Mouse (Mus musculus) left cerebral cortex, adult 9 months (tissue): ENCODE measurements at regions not wholly inside any gene's neighbourhood (a gene's known extent, or its start where the extent isn't known, plus 50 kb on each side); places are given as distances from the start of the nearest gene placed in this dataset.

Source experiments
- DNase-seq, 2 experiments: peaks; one replicate each; pipeline ENCODE4 v3.0.0; 2022; ENCODE audit warnings: low spot score in 2 of 2

DNA sequence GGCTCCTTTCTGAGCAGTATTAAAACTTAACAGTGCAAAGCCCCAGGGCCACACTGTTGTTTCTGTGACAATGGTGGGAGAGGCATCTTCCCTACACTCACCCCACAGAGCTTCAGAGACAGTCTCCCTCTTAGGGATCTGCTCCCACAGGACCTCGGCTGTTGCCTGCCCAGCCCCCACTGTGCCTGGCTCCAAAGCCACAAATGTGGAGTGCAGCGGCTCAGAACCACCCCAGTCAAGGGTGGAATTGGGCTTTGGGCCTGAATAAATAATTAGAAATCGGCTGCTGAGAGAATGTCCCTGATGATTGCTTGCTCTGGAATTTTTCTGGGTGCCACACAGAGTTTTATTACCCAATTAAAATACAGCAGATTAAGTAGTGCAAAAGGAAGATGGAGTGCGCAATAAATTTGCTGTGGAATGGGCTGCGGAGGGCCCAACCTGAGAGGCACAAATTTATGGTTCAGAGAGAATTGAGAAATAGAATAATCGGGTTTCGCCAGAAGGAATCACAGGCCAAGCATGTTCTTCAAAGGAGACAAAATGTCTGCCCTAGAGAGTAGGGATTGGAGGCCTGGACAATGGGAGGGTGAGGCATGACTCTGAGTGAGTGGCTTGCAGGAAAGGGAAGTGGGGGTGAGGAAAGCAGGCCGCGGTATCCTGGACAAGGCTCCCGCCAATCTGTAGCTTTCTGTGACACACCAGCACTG is 56.4 kb downstream of the Cd24a start:
- no peak for DNase-seq

DNA sequence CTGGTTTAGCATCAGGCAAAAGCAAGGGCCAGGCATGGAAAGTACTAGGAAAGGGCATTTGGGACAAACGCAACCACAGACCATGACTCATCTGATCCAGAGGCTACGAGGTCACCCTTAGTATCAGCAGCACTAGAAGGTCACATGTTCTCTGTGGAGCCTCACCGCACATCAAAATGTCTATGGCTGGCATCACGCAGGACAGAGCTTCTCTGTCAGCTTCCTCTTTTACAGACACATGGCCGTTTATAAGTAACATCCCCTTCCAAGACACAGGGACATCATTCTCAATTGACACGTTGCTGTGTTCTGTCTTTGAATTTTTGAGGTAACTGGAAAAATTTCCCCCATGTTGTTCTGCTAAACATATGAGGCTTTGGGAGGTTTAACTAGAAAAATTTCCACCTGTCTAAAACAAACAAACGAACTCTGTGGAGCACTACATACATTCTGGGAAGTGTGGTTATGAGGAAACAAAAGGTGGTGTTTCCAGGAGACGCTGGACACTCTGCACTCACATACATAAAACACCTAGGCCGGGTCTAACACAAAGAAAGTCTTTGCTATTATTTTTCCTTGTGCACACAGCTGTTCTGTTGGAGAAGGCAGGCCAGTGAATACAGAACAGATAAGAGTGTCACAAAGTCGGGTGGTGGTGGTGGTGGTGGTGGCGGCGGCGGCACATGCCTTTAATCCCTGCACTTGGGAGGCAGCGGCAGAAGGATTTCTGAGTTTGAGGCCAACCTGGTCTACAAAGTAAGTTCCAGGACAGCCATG is 63.3 kb downstream of the Cd24a start:
- DNase-seq = no peak

DNA sequence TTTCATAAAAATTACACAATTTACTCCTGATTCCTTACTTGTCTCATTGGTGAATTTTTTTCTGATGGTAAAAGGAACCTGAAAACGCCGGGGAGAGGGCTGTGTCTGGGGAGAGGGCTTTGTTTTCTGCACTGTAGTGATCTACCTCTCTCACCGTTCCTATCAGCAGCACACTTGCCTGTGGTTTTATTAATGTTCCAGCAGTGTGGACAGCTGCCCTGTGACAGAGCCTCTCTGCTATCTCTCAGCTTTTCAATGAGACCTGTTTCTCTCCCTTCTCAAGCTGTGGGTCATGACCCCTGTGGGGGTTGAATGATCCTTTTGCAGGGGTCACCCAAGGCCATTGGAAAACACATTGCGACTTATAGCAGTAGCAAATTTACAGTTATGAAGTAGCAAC is 68.2 kb downstream of the Cd24a start:
- DNase-seq = no peak

DNA sequence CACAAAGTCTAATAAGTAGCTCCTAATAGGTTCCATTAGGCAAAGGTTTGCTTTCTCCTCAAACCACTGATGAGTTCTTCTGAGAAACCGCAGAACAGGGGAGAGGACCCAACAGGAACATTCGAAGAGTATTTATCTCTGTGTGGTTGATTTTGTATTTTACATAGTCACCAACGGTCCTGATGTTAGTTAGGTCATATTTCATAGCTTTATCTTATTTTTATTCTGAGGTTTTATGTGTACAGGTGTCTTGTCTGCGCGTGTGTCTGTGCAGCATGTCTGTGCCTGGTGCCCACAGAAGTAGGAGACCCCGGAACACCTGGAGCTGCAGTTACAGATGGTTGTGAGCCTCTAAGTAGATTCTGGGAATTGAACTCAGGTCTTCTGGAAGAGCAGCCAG is 68.9 kb downstream of the Cd24a start:
- DNase-seq = no peak

DNA sequence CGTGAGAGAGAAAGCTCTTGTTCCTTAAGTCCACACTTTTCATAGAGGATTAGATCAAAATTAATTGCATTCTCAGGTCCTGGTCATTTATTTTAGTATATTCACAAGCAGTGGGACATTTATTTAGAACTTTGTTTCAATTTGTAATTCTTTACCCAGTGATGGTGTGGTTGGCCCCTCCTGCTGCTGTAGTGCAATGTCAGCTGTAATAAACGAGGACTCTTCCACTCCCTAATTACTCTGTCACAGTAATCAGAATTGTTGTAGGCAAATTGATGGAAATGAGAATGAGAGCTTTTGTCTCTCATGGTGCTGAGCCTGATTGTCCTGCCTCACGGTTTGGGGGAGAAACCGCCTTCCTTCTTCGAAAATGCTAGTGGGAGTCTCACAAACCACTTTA is 70.1 kb downstream of the Cd24a start:
- DNase-seq = no peak

DNA sequence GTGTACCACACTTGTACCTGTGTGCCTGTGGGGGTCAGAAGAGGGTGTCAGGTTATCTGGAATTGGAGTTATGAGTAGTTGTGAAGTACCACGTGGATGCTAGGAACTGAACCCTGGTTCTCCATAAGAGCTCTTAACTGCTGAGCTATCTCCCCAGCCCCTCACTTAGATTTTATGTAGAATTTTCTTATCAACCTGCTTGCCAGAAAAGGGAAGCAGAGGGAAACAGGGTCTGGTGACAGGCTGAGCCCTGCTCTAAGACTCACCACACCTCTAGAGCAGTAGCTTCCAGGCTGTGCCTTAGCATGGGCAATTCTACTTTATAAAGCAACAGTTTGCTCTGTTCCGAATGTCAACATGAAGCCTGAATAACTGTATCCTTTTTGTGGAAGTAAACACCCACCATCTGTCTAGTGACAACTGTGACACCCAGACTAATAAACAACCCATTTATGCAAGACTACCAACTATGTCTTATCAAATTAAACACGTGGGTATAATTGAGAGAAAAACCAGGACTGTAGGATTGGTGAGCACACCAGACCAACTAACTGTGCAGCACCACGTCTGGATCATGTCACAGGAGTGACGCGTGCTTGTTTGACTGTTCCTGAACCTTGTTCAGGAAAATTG is 70.8 kb downstream of the Cd24a start:
- no peak for DNase-seq

DNA sequence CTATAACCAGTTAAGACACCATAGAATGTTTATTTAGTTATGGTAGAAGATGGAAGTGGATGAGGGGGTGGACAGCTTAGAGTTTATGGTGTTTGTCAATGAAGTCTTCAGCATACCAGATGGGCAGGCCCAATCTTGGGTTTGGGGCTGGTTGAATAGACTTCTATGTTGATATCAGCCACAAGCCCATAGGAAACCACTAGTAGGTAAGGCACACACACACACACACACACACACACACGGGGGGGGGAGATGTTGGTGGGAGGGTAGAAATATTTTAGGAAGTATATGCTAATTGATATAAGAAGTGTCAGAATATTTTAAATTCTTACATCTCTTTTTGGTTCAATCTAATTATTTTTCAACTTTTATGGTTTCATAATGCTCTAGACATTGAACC is 72.4 kb downstream of the Cd24a start:
- DNase-seq = no peak

DNA sequence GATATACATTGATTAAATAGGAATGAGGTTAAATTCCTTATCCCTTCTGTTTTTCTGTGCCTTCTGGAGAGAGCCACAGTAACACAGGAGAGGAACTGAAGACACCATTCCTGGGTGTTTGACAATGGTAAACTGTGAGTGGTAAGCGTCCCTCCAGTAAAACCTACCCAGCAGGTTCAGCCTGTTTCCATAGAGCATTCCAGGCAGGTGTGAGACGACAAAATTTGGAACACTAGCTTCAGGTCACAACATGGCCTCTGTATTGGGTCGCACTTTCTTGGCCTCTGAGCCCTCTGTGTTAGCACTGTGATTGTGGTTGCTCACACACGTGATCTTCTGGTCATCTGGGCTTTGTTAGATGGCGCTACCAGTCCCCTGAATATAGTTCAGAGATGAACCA is 73.4 kb downstream of the Cd24a start:
- no peak for DNase-seq

DNA sequence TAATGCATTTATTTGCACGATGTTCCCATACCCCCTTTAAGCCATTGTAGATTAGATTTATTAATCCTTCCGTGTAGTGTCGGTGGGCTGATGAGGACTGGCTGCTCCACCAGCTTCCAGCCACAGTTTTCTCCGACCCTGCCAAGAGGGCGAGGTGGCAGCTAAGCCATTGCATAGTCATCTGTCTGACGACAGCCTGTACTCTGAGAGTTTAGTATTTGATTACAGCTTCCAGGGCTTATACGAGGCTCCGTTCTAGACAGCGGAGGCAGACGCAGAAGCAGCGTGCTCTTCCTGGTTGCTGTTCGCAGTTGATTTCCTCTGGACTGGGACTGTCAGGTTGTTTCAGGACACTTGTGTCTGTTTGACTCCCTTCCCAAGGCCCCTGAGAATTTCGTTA is 73.8 kb downstream of the Cd24a start:
- DNase-seq = no peak

DNA sequence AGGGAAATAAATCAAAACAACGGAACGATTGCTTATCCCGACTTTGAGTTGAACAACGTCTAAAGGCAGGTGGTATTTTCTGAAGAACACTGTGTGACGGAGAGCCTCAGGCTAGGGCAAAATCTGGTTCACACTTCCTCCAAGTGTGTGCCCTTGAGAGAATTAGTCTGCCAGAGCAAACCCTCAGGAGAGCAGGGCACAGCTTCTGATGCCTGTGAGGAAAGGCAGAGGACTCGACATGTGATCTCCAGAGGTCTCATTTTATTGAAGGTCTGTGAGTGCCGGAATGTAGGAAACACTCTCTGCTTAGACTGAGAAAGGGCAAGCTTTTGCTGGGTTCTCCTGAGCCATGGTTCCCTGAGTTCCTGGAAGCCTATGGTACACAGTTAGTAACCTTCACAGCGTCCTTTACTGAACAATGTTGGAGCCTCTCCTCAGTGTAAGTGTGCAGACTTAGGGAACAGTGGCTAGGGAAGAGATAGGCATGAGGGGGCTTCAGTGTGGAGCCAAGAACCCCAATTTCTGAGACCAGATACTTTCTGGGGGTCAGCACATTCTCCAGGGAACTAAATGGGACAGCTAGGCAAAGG is 77.1 kb downstream of the Cd24a start:
- DNase-seq = no peak

DNA sequence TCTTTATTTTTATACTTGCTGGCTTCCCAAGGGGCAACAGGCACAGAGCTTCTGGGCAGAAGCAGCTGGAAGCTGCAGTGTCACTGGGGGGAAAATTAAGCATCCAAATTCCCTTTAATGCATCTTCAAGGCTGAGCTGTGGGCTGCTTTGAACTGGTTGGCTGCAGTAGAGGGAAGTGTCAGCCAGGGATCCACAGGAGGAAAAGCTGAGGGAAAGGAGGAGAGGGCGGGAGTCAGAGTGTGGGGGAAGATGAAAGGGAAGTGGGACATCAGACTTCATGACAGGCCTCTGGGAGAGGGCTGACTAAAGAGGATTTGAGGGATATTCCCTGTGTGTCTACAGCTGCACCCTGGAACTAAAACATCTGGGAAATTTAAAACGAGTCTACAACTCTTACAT is 77.6 kb downstream of the Cd24a start:
- DNase-seq = no peak

DNA sequence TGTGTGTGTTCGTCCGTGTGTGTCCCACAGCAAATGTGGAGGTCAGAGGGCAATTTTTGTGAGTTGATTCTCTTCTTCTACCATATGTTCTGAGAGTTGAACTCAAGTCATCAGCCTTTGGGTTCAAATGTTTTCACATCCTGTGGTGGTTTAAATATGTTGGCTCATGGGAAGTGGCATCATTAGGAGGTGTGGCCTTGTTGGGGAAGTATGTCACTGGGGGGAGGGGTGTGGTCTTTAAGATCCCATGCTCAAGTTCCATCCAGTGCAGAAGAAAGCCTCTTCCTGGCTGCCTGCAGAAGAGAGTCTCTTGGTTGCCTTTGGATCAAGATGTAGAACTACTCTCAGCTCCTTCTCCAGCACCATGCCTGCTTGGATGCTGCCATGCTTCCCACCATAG is 78.1 kb downstream of the Cd24a start:
- DNase-seq = no peak

DNA sequence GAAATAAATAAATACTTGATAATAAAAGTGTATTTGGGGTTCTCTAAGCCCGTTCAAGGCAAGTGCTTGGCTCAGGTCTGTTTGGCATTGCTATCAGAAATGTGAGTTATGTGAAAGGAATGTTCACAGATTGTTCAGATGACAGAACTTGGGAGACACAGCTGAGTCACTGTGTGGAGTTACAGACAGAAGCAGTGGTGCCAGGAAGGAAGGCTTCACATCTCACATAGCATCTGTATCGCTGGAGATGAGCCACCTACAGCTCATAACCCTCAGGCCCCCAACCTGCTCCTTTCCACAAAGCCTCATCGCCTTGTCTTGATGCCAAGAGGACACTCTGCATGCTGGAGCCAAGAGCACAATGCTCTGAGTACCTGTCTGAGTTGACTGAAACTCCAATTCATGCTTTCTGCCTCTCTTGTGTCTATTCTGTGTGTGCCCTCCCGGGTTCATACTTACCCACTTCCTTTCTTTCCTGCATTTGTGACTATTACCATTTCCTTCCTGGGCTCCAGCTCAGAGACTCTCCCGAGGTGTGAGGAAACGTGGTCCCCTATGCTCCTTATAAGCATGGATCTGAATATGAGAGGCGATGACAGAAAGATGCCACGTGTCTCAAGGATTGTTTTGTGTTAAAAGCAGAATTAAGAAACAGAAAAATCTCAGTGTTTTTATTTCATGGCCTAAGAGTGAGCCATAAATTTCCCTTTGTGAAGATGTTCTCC is 79.6 kb downstream of the Cd24a start:
- DNase-seq = no peak

DNA sequence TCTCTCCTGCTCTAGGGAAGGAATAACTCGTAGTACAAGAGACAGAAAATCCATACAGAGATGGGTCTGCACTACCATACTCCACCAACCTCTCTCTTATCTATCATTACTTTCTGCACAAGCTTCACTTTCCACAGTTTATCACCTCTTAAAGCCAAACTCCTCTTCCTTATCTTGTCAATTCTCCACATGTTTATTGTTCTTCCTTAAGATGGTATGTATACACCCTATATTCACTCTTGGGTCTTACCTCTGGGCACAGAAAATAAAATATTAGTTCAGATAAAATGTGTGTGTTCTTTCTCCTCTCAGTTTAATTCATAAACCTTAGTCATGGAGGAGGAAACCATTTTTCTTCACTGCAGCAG is 80.1 kb downstream of the Cd24a start:
- no peak for DNase-seq

DNA sequence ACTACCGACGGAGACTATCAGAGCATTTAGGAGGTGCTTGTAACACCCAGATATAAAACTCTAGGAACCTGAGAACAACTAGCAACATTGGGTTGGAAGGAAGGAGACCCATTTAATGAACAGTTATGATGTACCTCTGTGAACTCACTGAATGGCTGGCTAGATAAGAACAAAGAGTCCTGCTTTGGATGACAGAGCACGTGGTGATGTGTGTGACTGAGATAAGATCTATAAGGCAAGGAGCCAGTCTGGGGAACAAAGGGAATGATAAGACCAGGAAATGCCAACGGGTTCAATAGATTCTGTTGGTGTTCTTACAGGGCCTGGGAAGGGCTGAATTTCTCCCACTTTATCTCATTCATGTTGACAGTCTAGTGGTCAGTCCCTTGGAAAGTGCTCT is 86.8 kb downstream of the Cd24a start:
- no peak for DNase-seq

DNA sequence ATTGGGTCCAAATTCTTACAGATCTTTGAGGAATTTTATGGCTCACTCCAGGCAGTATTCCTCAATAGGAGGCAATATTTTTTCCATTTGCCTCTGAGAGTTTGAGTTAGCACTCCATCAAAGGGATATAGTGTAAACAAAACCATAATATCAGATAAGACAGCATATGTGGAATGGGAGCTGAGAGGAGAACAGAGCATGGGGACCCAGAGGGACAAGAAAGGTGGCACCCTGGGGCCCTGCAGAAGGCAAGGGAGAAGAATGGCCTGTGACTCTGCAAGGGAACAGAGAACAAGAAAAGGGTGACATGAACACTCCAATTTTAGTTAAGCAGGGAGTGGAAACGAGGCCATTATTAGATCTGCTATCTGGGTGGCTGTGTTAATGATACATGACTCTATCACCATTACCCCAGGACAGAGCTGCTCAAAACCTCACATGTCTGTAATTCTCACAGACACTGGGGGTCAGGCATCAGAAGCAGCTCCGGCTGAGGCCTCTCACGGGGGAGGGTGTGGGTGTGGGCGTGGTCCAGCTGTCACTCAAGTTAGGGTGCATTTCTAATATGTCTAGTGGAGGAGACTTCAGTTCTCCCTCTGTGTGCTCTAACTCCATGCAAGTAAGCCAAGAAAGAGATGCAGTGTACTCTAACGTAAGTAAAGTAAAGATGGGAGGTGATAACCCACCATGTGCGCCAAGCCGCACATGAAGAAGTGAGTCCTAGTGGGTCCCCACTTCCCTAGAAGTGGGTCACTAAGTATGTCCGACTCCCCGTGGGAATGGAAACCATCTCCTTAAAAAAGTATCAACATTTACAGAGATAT is 88.4 kb downstream of the Cd24a start:
- no peak for DNase-seq

DNA sequence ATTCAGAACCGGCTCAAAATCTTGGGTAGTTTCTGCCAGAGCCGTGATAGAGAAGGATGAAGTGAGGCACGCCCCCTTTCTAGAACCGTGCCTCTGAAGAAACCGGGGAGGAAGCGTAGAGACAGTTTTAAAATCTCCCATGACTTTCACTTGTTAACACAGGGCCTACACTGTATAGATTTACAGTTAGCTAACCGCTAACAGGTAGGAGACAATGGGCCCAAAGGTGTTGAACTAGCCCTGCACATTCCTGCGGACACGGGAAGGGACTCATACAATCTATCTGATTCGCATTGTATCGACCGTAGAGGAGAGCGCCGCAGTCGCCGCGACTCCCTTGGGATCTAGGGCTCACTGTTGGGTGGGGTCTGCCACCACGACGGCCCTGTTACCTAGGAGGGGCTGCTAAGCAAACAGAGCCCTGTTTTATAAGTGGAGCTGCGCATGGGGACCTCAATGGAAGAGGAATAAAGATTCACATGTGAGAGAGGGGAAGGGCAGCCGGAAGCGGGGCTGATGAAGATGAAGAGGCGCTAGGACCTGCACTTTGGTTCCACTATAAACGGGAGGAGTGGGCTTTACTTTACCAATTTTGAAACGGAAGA is 89.1 kb downstream of the Cd24a start:
- DNase-seq = no peak

DNA sequence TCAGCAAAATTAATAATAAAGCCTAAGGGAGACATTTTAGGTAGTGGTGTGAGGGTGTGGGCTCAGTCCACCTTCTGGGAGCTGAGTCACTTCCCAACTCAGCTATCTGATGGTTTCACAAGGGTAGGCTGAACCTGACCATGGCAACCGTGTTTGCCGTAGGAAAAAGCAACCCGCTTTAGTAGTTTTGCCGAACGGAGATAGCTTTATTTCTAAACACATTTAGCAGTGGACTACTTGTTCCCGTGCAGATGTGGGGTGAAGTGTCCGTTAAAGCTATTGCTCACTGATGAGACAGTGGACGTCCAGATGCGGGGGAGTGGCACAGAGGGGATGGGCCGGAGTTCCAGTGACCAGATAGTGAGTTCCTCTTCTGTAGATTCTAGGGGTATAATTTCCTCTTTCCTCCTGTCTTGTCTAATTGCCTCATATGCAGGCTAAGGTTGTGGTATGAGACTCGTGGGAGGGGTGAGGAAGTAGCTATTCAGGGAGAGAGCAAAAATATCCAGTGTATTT is 89.7 kb downstream of the Cd24a start:
- peak in 1 of 2 experiments; percentile 6 for DNase-seq

DNA sequence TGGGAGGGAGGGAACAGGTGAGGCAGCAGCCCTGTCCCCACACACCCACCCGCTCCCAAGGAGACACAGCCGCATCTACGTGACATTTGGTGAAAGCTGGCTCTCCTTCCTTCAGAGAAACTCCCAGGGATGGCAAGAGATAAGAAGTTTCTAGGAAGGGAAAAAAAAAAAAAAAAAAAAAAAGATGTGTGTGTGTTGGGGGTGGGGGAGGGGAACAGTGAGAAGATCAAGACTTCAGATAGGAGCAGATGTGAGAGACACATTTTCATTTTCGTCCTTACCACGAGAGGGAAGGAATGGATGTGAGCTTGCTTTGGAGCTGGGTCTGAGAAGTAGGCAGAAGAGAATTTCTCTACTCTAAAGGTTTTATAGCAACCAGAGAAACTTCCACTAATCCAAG is 91.4 kb downstream of the Cd24a start:
- DNase-seq = no peak

DNA sequence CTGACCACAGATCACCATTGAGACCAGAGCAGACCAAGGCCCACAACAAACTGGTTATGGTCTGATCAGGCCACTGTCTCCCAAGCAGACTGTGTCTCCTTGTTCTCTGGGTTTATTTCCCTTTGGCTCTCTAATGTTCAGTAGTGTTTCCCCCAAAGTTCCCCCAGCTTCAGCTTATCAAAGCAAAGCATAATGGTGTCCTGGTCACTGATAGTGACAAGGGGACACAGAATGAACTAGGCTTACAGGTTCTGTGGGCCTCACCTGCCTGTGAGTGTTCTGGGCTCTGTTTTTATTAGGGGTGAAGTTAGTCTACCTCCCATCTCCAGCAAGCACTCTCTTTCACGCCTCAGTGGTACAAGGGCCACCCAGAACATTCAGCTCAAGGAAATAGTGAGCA is 92.7 kb downstream of the Cd24a start:
- DNase-seq = no peak

DNA sequence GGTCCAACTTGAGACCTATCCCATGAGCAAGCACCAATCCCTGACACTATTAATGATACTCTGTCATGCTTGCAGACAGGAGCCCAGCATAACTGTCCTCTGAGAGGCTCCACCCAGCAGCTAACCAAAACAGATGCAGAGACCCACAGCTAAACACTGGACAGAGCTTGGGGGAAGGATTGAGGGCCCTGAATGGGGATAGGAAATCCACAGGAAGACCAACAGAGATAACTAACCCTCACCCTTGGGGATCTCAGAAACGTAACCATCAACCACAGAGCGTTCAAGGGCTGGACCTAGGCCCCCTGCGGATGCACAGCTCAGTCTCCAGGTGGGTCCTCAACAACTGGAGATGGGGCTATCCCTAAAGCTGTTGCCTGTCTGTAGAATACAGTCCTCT is 93.7 kb downstream of the Cd24a start:
- no peak for DNase-seq
